14 mouse cellular contexts compared by ENCODE assay signal in the genomic region with DNA sequence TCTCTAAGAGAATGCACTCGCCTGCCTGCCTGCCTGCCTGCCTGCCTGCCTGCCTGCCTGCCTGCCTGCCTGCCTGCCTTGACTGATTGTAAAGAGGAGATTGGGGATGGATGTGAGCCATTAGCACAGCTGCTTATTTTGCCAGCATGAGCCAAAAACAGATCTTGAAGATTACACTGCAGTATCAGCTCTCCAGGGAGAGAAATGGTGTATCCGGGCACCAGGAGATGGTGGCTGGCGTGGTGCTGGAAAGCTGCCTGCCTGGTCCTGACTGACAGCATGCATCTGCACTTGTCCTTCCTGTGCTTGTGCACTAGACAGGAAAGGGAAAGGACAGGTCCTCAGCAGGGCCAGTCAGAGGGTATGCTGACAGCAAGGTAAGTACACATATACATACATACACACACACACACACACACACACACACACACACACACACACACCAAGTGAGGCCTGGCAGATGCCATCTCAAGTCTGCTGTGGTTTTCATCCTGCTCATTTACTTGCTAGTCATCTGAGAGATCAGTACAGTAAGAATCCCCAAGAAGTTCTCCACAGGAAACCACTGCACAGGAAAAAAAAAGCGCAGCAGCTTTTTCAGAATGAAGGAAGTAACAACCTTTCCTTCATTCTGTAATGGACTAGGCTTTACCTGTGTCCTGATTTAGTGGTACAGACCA. TPM values are rescaled to one million over a fixed set of nuclear protein-coding genes. Genes with fewer than 3 reads are reported as not detected.
DNase-seq lines count a peak whose midpoint lies in the region; ATAC-seq and TF ChIP-seq lines count a peak whose summit lies in the region.
"Had no signal": no experiment of that assay in that cellular context is flagged by ENCODE, and none has a peak within 500 bp of the region (broad histone marks: within the 10 kb centered on the region; RNA-seq: fewer than 3 reads in every experiment).

No protein-coding gene starts in this region.

- no peak for TF ChIP-seq CTCF in layer of hippocampus, adult 2 months (conservative IDR thresholded peaks at IDR 0.05)

- no peak overlapping the region for H3K4me2 ChIP-seq in neural tube, embryonic 15.5 days
- H3K4me2 ChIP-seq: hindbrain, embryonic 15.5 days; lung, embryonic 14.5 days had no signal

- H3K9me3 ChIP-seq in neural tube, embryonic 15.5 days (replicated peaks): no peaks in the 10 kb centered on the region
- H3K9me3 ChIP-seq: hindbrain, embryonic 15.5 days; midbrain, embryonic 10.5 days had no signal

- H3K36me3 ChIP-seq in neural tube, embryonic 15.5 days: peaks cover 36% of the 10 kb centered on the region

- peak in 1 of 2 experiments; percentile 23 for DNase-seq in layer of hippocampus, adult 2 months (ENCODE audit: low spot score in 2 of 2)
- DNase-seq in layer of hippocampus, adult 18-20 months (ENCODE audit: low spot score in 2 of 2): no peak
- peak; percentile 68 for DNase-seq in brain, adult 2 months (ENCODE audit: low read depth, low spot score)
- DNase-seq in lung, postnatal 14 days: no peak
- DNase-seq: adrenal gland, adult 8-10 months; heart, postnatal 10 days; liver; lung, embryonic 14.5 days had no signal

- WGBS in neural tube, embryonic 15.5 days: 79% methylated on average over 4 of the region's 4 CpGs

- no peak overlapping the region for H3K9ac ChIP-seq in neural tube, embryonic 15.5 days (replicated peaks)
- H3K9ac ChIP-seq: hindbrain, embryonic 15.5 days; lung, embryonic 14.5 days had no signal

- H3K4me3 ChIP-seq in layer of hippocampus, adult 2 months: no peak overlapping the region
- H3K4me3 ChIP-seq in neural tube, embryonic 15.5 days (replicated peaks): no peak overlapping the region
- H3K4me3 ChIP-seq: hindbrain, embryonic 15.5 days; midbrain, embryonic 10.5 days; myocyte had no signal

- ATAC-seq in CD4-positive, CD25-positive, alpha-beta regulatory T cell, adult 4 months: peak; percentile 39
- ATAC-seq in megakaryocyte progenitor cell, adult 5-6 weeks (replicated peaks; ENCODE audit: poor library complexity): peak; percentile 51
- no peak for ATAC-seq in neural tube, embryonic 15.5 days (ENCODE audit: low FRiP score)

- no peaks in the 10 kb centered on the region for H3K27me3 ChIP-seq in neural tube, embryonic 15.5 days (replicated peaks)
- H3K27me3 ChIP-seq: hindbrain, embryonic 15.5 days had no signal

- peaks cover 22% of the 10 kb centered on the region for H3K4me1 ChIP-seq in neural tube, embryonic 15.5 days
- H3K4me1 ChIP-seq: midbrain, embryonic 10.5 days had no signal

- peak overlapping the region; percentile 61; the same call in 1 of the 2 replicates for H3K27ac ChIP-seq in layer of hippocampus, adult 2 months
- H3K27ac ChIP-seq in neural tube, embryonic 15.5 days (replicated peaks): no peak overlapping the region
- H3K27ac ChIP-seq: hindbrain, embryonic 15.5 days; midbrain, embryonic 10.5 days had no signal

RNA-seq across cellular contexts. Expression of gene Trappc10, which starts 12.0 kb away (rescaled TPM):
- total RNA-seq in layer of hippocampus, adult 2 months (2021): 10 to 100 TPM; 83.4 to 84.1 TPM
- total RNA-seq in layer of hippocampus, adult 18-20 months (2021): 10 to 100 TPM; 81.2 to 86.4 TPM
- 1 to 10 TPM; 4.9 to 9.0 TPM for polyA plus RNA-seq in CD4-positive, CD25-positive, alpha-beta regulatory T cell, adult 4 months (2017; shearing (Covaris generic))
- total RNA-seq in megakaryocyte progenitor cell, adult 5-6 weeks (2015): 39.0 and 44.2 TPM in 2 replicates
- total RNA-seq in megakaryocyte progenitor cell, adult 5-6 weeks (2017): 30.7 and 33.4 TPM in 2 replicates
- polyA plus RNA-seq in neural tube, embryonic 15.5 days (2015; fragmentation: Nextera tagmentation; extraction: Ambion mirVana): 23.1 and 28.4 TPM in 2 replicates

RNA-seq across cellular contexts. Expression of gene Pwp2, which starts 47.5 kb away (rescaled TPM):
- 10 to 100 TPM; 19.7 to 19.9 TPM for total RNA-seq in layer of hippocampus, adult 2 months (2021)
- 10 to 100 TPM; 19.7 to 20.5 TPM for total RNA-seq in layer of hippocampus, adult 18-20 months (2021)
- polyA plus RNA-seq in CD4-positive, CD25-positive, alpha-beta regulatory T cell, adult 4 months (2017; shearing (Covaris generic)): 10 to 100 TPM; 13.4 to 29.5 TPM
- 5.6 and 7.2 TPM in 2 replicates for total RNA-seq in megakaryocyte progenitor cell, adult 5-6 weeks (2015)
- 18.6 and 27.5 TPM in 2 replicates for total RNA-seq in megakaryocyte progenitor cell, adult 5-6 weeks (2017)
- polyA plus RNA-seq in neural tube, embryonic 15.5 days (2015; fragmentation: Nextera tagmentation; extraction: Ambion mirVana): 14.8 and 19.0 TPM in 2 replicates
